ENCODE assay signal across 26 mouse cellular contexts in genomic region chr15:12962179-12962578, GRCm38 (mm10).
"Had no signal": no experiment of that assay in that cellular context is flagged by ENCODE, and none has a peak within 500 bp of the region (broad histone marks: within the 10 kb centered on the region; RNA-seq: fewer than 3 reads in every experiment).

No protein-coding gene starts in this region.

- H3K27ac ChIP-seq: gastrocnemius, adult 2 months; heart, embryonic 10.5 days; hindbrain, embryonic 10.5 days; hindbrain, embryonic 12.5 days; hindbrain, embryonic 15.5 days; hindbrain, postnatal 0 days; layer of hippocampus, adult 2 months; limb, embryonic 10.5 days; limb, embryonic 12.5 days; liver, embryonic 13.5 days; liver, embryonic 15.5 days had no signal

- H3K36me3 ChIP-seq: heart, embryonic 10.5 days; heart, embryonic 12.5 days; hindbrain, embryonic 10.5 days; hindbrain, embryonic 12.5 days; hindbrain, embryonic 15.5 days; limb, embryonic 10.5 days; limb, embryonic 12.5 days; liver, embryonic 13.5 days; liver, embryonic 15.5 days had no signal

- H3K27me3 ChIP-seq: heart, embryonic 12.5 days; hindbrain, embryonic 12.5 days; hindbrain, embryonic 15.5 days; limb, embryonic 12.5 days; liver, embryonic 13.5 days; liver, embryonic 15.5 days had no signal

- DNase-seq: gastrocnemius, adult 2 months; gastrocnemius, postnatal 10 days; gastrocnemius, postnatal 25 days; heart, adult 18-20 months; heart, postnatal 10 days; heart, postnatal 4 days; kidney, adult 11 months; kidney, adult 2 months; kidney, postnatal 10 days; kidney, postnatal 25 days; kidney, postnatal 4 days; layer of hippocampus, postnatal 36 days; liver; liver, embryonic 13.5 days had no signal

- H3K4me1 ChIP-seq: heart, embryonic 10.5 days; heart, embryonic 12.5 days; hindbrain, embryonic 10.5 days; hindbrain, embryonic 12.5 days; hindbrain, embryonic 15.5 days; limb, embryonic 10.5 days; liver, embryonic 13.5 days; liver, embryonic 15.5 days had no signal

- H3K4me3 ChIP-seq: gastrocnemius, adult 2 months; heart, embryonic 10.5 days; heart, embryonic 12.5 days; hindbrain, embryonic 10.5 days; hindbrain, embryonic 12.5 days; hindbrain, embryonic 15.5 days; layer of hippocampus, adult 2 months; limb, embryonic 10.5 days; limb, embryonic 12.5 days; liver, embryonic 13.5 days; liver, embryonic 15.5 days had no signal

- H3K9ac ChIP-seq: heart, embryonic 12.5 days; hindbrain, embryonic 12.5 days; hindbrain, embryonic 15.5 days; limb, embryonic 12.5 days; liver, embryonic 13.5 days; liver, embryonic 15.5 days had no signal

- H3K9me3 ChIP-seq: heart, embryonic 10.5 days; hindbrain, embryonic 10.5 days; hindbrain, embryonic 12.5 days; hindbrain, embryonic 15.5 days; limb, embryonic 10.5 days; limb, embryonic 12.5 days; liver, embryonic 13.5 days; liver, embryonic 15.5 days had no signal

- ATAC-seq: hindbrain, postnatal 0 days; intestine, embryonic 16.5 days had no signal

- H3K4me2 ChIP-seq: heart, embryonic 12.5 days; hindbrain, embryonic 12.5 days; hindbrain, embryonic 15.5 days; limb, embryonic 12.5 days; liver, embryonic 11.5 days; liver, embryonic 13.5 days; liver, embryonic 15.5 days had no signal
